Mouse (Mus musculus) liver, embryonic 12.5 days (tissue): ENCODE data around the gene Hsph1. TPM values are rescaled to one million over a fixed set of nuclear protein-coding genes. Genes with fewer than 3 reads are reported as not detected.
A peak's percentile ranks its signal among the peaks of the same experiment; 100 is the strongest.

ENCODE experiments used
- ATAC-seq: fragments of 200-750 bp; cut with Nextera tagmentation; 2 replicates; pipeline ENCODE4 v1.8.0; 2017; ENCODE audit warnings: moderate number of reproducible peaks, mild to moderate bottlenecking, moderate library complexity
- H3K27ac ChIP-seq: fragments of 300-500 bp; sonication (generic); 2 replicates; pipeline ENCODE4 v1.5.1; 2016; ENCODE audit warnings: mild to moderate bottlenecking
- H3K27me3 ChIP-seq: fragments of 300-500 bp; sonication (generic); replicated peaks from 2 replicates; pipeline ENCODE4 v1.6.1; 2016; ENCODE audit warnings: mild to moderate bottlenecking, moderate library complexity
- H3K36me3 ChIP-seq: fragments of 300-500 bp; sonication (generic); 2 replicates; pipeline ENCODE4 v1.6.1; 2016; ENCODE audit warnings: mild to moderate bottlenecking, moderate library complexity
- H3K4me1 ChIP-seq: fragments of 300-500 bp; sonication (generic); 2 replicates; pipeline ENCODE4 v1.6.1; 2016
- H3K4me2 ChIP-seq: fragments of 300-500 bp; sonication (generic); 2 replicates; pipeline ENCODE4 v1.6.1; 2016; ENCODE audit warnings: mild to moderate bottlenecking, moderate library complexity
- H3K4me3 ChIP-seq: fragments of 300-500 bp; sonication (generic); 2 replicates; pipeline ENCODE4 v1.5.1; 2016; ENCODE audit warnings: mild to moderate bottlenecking, moderate library complexity
- H3K9ac ChIP-seq: fragments of 300-500 bp; sonication (generic); 2 replicates; pipeline ENCODE4 v1.6.1; 2016; ENCODE audit warnings: mild to moderate bottlenecking, moderate library complexity
- H3K9me3 ChIP-seq: fragments of 300-500 bp; sonication (generic); replicated peaks from 2 replicates; pipeline ENCODE4 v1.6.1; 2016; ENCODE audit warnings: mild to moderate bottlenecking, moderate library complexity
- WGBS: fragments of 180-500 bp; shearing (Covaris S2); methylation state at CpG from one replicate; pipeline ENCODE4 v1.1.7; 2016; ENCODE audit not compliant: insufficient replicate concordance; 5-methylcytosine and 5-hydroxymethylcytosine counted together
- polyA plus RNA-seq: library from polyadenylated mRNA; unstranded; fragments of >200 nt; fragmentation: Nextera tagmentation; extraction: Ambion mirVana; gene quantifications from 2 replicates; pipeline ENCODE4 v1.2.1, GENCODE M21; 2016

The Hsph1 gene
- polyA plus RNA-seq, result 69.5 and 76.4 TPM in 2 replicates

GRCm38 (mm10) chr5:149636075-149636920 is at the start of gene Hsph1:
Hsph1 (minus strand) TSS chr5:149636376.
- under 1% methylated on average over 60 of the region's 60 CpGs for WGBS
- peaks cover 27% of the 10 kb centered on the region for H3K36me3 ChIP-seq
- peak; percentile 97 for ATAC-seq
- H3K9me3 ChIP-seq, result no peaks in the 10 kb centered on the region
- H3K4me3 ChIP-seq, result peak within 1 kb of the TSS; percentile 88
- H3K4me1 ChIP-seq, result peaks cover 35% of the 10 kb centered on the region
- H3K9ac ChIP-seq, result peak within 1 kb of the TSS; percentile 86
- H3K4me2 ChIP-seq, result peak within 1 kb of the TSS; percentile 93
- H3K27ac ChIP-seq, result peak within 1 kb of the TSS; percentile 90
- H3K27me3 ChIP-seq, result no peaks in the 10 kb centered on the region

- WGBS, result 68% methylated on average over 5 of the region's 5 CpGs
- Histone ChIP-seq H3K27ac (no peak overlapping the region), H3K27me3 (peaks cover 8% of the 10 kb centered on the region), H3K4me3 (no peak overlapping the region), H3K9ac (no peak overlapping the region), H3K4me1 (peaks cover 13% of the 10 kb centered on the region), H3K9me3 (no peaks in the 10 kb centered on the region), H3K36me3 (no peaks in the 10 kb centered on the region), H3K4me2 (no peak overlapping the region)
- ATAC-seq, result no peak
Measured at GRCm38 (mm10) chr5:149680946-149681345, 44.8 kb upstream of the Hsph1 start.

GRCm38 (mm10) chr5:149679886-149680285 is 43.7 kb upstream of the Hsph1 start:
- no peak overlapping the region for H3K4me3 ChIP-seq
- no peak overlapping the region for H3K9ac ChIP-seq
- ATAC-seq, result no peak
- no peaks in the 10 kb centered on the region for H3K9me3 ChIP-seq
- no peak overlapping the region for H3K4me2 ChIP-seq
- H3K4me1 ChIP-seq, result peaks cover 13% of the 10 kb centered on the region
- 70% methylated on average over 7 of the region's 7 CpGs for WGBS
- H3K27ac ChIP-seq, result no peak overlapping the region
- no peaks in the 10 kb centered on the region for H3K36me3 ChIP-seq
- peaks cover 14% of the 10 kb centered on the region for H3K27me3 ChIP-seq

- Histone ChIP-seq H3K27ac (no peak overlapping the region), H3K9me3 (no peaks in the 10 kb centered on the region), H3K27me3 (peaks cover 14% of the 10 kb centered on the region), H3K4me2 (peak overlapping the region; percentile 98), H3K36me3 (no peaks in the 10 kb centered on the region), H3K4me3 (peak overlapping the region; percentile 75), H3K9ac (peak overlapping the region; percentile 85), H3K4me1 (peaks cover 13% of the 10 kb centered on the region)
- 26% methylated on average over 12 of the region's 12 CpGs for WGBS
- ATAC-seq, result no peak
Measured at GRCm38 (mm10) chr5:149679362-149679761, 43.2 kb upstream of the Hsph1 start.

- peak; percentile 4; the same call in 1 of the 2 replicates for ATAC-seq
- Histone ChIP-seq H3K4me1 (peaks cover 13% of the 10 kb centered on the region), H3K9me3 (no peaks in the 10 kb centered on the region), H3K4me3 (peak overlapping the region; percentile 75), H3K36me3 (no peaks in the 10 kb centered on the region), H3K4me2 (peak overlapping the region; percentile 98), H3K9ac (peak overlapping the region; percentile 85), H3K27me3 (peaks cover 14% of the 10 kb centered on the region), H3K27ac (no peak overlapping the region; the same call in 1 of the 2 replicates)
- 4% methylated on average over 15 of the region's 15 CpGs for WGBS
Measured at GRCm38 (mm10) chr5:149678990-149679348, 42.8 kb upstream of the Hsph1 start.

GRCm38 (mm10) chr5:149678100-149678989 is 42.2 kb upstream of the Hsph1 start, which contains the start of gene B3glct:
B3glct (plus strand) TSS chr5:149678230.
- peaks cover 13% of the 10 kb centered on the region for H3K4me1 ChIP-seq
- H3K4me3 ChIP-seq, result peak within 1 kb of the TSS; percentile 75
- peaks cover 14% of the 10 kb centered on the region for H3K27me3 ChIP-seq
- H3K36me3 ChIP-seq, result no peaks in the 10 kb centered on the region
- peak within 1 kb of the TSS; percentile 85 for H3K9ac ChIP-seq
- peak; percentile 98 for ATAC-seq
- H3K9me3 ChIP-seq, result no peaks in the 10 kb centered on the region
- H3K4me2 ChIP-seq, result peak within 1 kb of the TSS; percentile 98
- H3K27ac ChIP-seq, result peak within 1 kb of the TSS; percentile 87
- WGBS, result 1% methylated on average over 58 of the region's 106 CpGs

GRCm38 (mm10) chr5:149677196-149677595 is 41.0 kb upstream of the Hsph1 start:
- Histone ChIP-seq H3K9ac (no peak overlapping the region), H3K4me3 (no peak overlapping the region), H3K36me3 (no peaks in the 10 kb centered on the region), H3K4me1 (peaks cover 13% of the 10 kb centered on the region), H3K27me3 (peaks cover 14% of the 10 kb centered on the region), H3K4me2 (no peak overlapping the region), H3K27ac (no peak overlapping the region), H3K9me3 (no peaks in the 10 kb centered on the region)
- 71% methylated on average over 3 of the region's 3 CpGs for WGBS
- no peak for ATAC-seq

GRCm38 (mm10) chr5:149663417-149663816 is 27.2 kb upstream of the Hsph1 start:
- no peaks in the 10 kb centered on the region for H3K36me3 ChIP-seq
- no peak overlapping the region for H3K9ac ChIP-seq
- ATAC-seq, result no peak
- H3K4me3 ChIP-seq, result no peak overlapping the region
- peaks cover 5% of the 10 kb centered on the region for H3K27me3 ChIP-seq
- no peaks in the 10 kb centered on the region; the same call in 1 of the 2 replicates for H3K4me1 ChIP-seq
- 66% methylated on average over 5 of the region's 5 CpGs for WGBS
- H3K4me2 ChIP-seq, result no peak overlapping the region
- no peak overlapping the region for H3K27ac ChIP-seq
- peaks cover 7% of the 10 kb centered on the region; the same call in 1 of the 2 replicates for H3K9me3 ChIP-seq

GRCm38 (mm10) chr5:149662980-149663379 is 26.8 kb upstream of the Hsph1 start:
- H3K9ac ChIP-seq, result no peak overlapping the region
- peaks cover 7% of the 10 kb centered on the region; the same call in 1 of the 2 replicates for H3K9me3 ChIP-seq
- no peak overlapping the region for H3K4me3 ChIP-seq
- no peak for ATAC-seq
- no peak overlapping the region for H3K27ac ChIP-seq
- WGBS, result 71% methylated on average over 6 of the region's 6 CpGs
- H3K4me2 ChIP-seq, result no peak overlapping the region
- H3K36me3 ChIP-seq, result no peaks in the 10 kb centered on the region
- peaks cover 5% of the 10 kb centered on the region for H3K27me3 ChIP-seq
- no peaks in the 10 kb centered on the region; the same call in 1 of the 2 replicates for H3K4me1 ChIP-seq

GRCm38 (mm10) chr5:149661428-149661827 is 25.3 kb upstream of the Hsph1 start:
- H3K27me3 ChIP-seq, result peaks cover 5% of the 10 kb centered on the region
- no peak for ATAC-seq
- H3K4me1 ChIP-seq, result no peaks in the 10 kb centered on the region; the same call in 1 of the 2 replicates
- no peak overlapping the region for H3K27ac ChIP-seq
- peaks cover 7% of the 10 kb centered on the region; the same call in 1 of the 2 replicates for H3K9me3 ChIP-seq
- H3K36me3 ChIP-seq, result no peaks in the 10 kb centered on the region
- no peak overlapping the region for H3K4me2 ChIP-seq
- no peak overlapping the region for H3K9ac ChIP-seq
- WGBS, result 75% methylated on average over 6 of the region's 6 CpGs
- H3K4me3 ChIP-seq, result no peak overlapping the region

- Histone ChIP-seq H3K27me3 (peaks cover 5% of the 10 kb centered on the region), H3K9ac (no peak overlapping the region), H3K9me3 (peaks cover 7% of the 10 kb centered on the region; the same call in 1 of the 2 replicates), H3K4me3 (no peak overlapping the region), H3K27ac (no peak overlapping the region), H3K4me2 (no peak overlapping the region), H3K4me1 (no peaks in the 10 kb centered on the region; the same call in 1 of the 2 replicates), H3K36me3 (no peaks in the 10 kb centered on the region)
- 45% methylated on average over 9 of the region's 9 CpGs for WGBS
- no peak for ATAC-seq
Measured at GRCm38 (mm10) chr5:149659414-149659780, 23.2 kb upstream of the Hsph1 start.
